Mouse (Mus musculus) testis, adult 2 months (tissue): Measurements from ENCODE around the gene Smarcb1.

Experiments used
- CTCF ChIP-seq: fragments of 200-500 bp; IDR thresholded peaks from 2 replicates; pipeline ENCODE4 v1.5.1; 2012; ENCODE audit warnings: low read depth, mild to moderate bottlenecking, inconsistent platforms, low read length, moderate library complexity; ENCODE audit not compliant: control insufficient read depth, insufficient read depth, insufficient replicate concordance
- POLR2A ChIP-seq: fragments of 200-500 bp; IDR thresholded peaks from 2 replicates; pipeline ENCODE4 v1.6.1; 2012; ENCODE audit warnings: low read depth, mild to moderate bottlenecking, inconsistent platforms, low read length, moderate library complexity; ENCODE audit not compliant: control insufficient read depth

GRCm38 (mm10) chr10:75896208-75896607 lies 25.2 kb downstream of the Smarcb1 start:
- no peak for TF ChIP-seq POLR2A
- TF ChIP-seq CTCF = no peak
